Mouse (Mus musculus): ENCODE measurements around the gene Isy1. TPM values are rescaled to one million over a fixed set of nuclear protein-coding genes. Genes with fewer than 3 reads are reported as not detected.
"Not testable (repeated sequence)": the region's sequence is repeated elsewhere in the genome, so short reads cannot be mapped to it uniquely, and the experiment has no call there.

Gene Isy1
- polyA plus RNA-seq, 1 experiment from 2014 or later = 54.2 TPM

GRCm38 (mm10) chr6:87784033-87784432 lies 54.6 kb downstream of the Isy1 start:
- H3K9ac ChIP-seq (replicated peaks) = no peak overlapping the region
- no peak overlapping the region for H3K27ac ChIP-seq (replicated peaks)
- no peaks in the 10 kb centered on the region for H3K36me3 ChIP-seq
- H3K4me3 ChIP-seq = no peak overlapping the region
- 85% methylated on average over 8 of the region's 8 CpGs for WGBS
- H3K4me2 ChIP-seq (replicated peaks) = no peak overlapping the region
- H3K27me3 ChIP-seq = no peaks in the 10 kb centered on the region
- no peak for ATAC-seq (ENCODE audit: low FRiP score, low read depth)
- H3K4me1 ChIP-seq = peaks cover 3% of the 10 kb centered on the region; the same call in 1 of the 2 replicates
- no peaks in the 10 kb centered on the region for H3K9me3 ChIP-seq

DNA sequence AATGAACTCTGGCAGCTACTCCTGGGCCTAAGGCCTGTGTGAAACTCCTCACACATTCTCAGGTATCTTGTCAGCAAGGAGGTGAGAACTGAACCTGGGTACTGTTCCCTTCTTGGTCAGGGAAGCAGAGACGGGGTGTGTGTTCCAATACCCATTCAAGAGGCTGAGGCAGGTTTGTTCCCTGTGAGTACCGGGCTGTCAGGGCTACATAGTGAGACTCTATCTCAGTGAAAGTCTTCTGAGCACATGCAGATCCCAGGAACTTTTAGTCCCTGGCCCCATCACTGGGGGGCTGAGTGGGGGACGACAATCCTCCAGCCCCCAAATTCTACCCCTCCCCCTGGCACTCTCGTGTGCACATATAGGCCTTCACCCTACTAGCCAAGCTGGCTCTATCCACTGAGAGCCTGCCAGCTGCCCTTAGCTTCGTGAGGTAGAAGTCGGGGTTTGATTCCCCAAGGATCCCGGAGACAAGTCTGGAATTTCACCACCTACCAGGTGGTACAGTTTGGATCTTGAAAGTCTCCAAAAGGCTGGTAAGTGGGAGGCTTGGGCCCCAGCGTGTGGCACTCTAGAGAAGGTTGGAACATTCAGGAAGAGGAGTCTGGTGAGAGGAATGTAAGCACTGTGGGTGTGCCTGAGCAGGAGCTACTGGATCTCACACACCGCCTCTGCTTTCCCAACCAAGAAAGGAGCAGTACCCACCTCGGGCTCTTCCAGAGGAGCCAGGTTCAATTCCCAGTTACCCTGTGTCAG lies 57.9 kb downstream of the Isy1 start:
- 86% methylated on average over 10 of the region's 10 CpGs for WGBS
- Histone ChIP-seq H3K4me2 (replicated peaks) (no peak overlapping the region), H3K36me3 (no peaks in the 10 kb centered on the region), H3K27ac (replicated peaks) (no peak overlapping the region), H3K9ac (replicated peaks) (no peak overlapping the region), H3K4me1 (no peaks in the 10 kb centered on the region), H3K4me3 (no peak overlapping the region), H3K27me3 (no peaks in the 10 kb centered on the region), H3K9me3 (no peaks in the 10 kb centered on the region)
- no peak for ATAC-seq (ENCODE audit: low FRiP score, low read depth)

- Histone ChIP-seq H3K4me2 (replicated peaks) (no peak overlapping the region), H3K4me1 (no peaks in the 10 kb centered on the region), H3K36me3 (no peaks in the 10 kb centered on the region), H3K9ac (replicated peaks) (no peak overlapping the region), H3K27ac (replicated peaks) (no peak overlapping the region), H3K4me3 (no peak overlapping the region), H3K9me3 (no peaks in the 10 kb centered on the region), H3K27me3 (no peaks in the 10 kb centered on the region)
- WGBS = 81% methylated on average over 11 of the region's 11 CpGs
- ATAC-seq (ENCODE audit: low FRiP score, low read depth) = no peak
These were observed 59.1 kb downstream of the Isy1 start for GRCm38 (mm10) chr6:87779174-87780165.

DNA sequence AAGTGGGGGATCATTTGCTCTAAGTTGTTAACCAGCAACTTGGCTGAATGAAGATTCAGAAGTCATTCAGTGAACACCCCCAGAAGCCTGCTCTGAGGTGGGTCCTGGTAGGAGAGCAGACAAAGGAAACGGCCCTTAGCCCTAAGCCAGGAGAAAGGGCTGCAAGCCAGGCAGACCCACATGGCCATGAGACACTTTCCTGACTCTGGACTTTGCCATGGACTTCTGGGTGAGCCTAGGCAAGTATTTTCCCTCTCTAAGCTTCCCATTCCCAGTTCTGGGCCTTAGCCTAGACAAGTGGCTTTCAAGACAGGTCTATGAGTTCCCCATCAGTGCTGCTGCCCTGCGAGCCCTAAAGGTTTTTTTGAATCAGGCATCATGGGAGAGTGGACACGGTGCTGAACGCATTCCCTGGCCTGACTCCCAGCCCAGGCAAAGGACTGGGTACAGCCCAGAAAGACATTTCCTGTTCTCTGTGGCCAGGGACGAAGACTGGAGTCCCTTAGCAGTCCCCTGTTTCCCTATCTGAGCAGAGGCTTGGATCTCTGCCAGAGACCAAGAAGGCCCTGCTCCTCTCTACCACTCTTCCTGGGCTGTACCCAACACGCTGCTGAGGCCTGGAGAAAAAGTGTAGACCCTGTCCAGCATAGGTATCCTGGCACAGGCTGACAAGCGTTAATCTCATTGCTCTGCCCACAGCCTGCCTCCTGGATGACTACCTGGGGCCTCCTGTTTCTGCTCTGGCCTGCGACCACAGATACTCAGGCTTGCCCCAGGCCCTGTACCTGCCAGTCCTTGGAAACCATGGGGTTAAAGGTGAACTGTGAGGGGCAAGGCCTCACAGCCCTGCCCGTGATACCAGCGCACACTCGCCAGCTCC lies 60.1 kb downstream of the Isy1 start:
- no peak overlapping the region for H3K9ac ChIP-seq (replicated peaks)
- H3K9me3 ChIP-seq = no peaks in the 10 kb centered on the region
- H3K4me3 ChIP-seq = no peak overlapping the region
- 79% methylated on average over 11 of the region's 11 CpGs for WGBS
- H3K27ac ChIP-seq (replicated peaks) = no peak overlapping the region
- ATAC-seq (ENCODE audit: low FRiP score, low read depth) = no peak
- H3K27me3 ChIP-seq = no peaks in the 10 kb centered on the region
- no peak overlapping the region for H3K4me2 ChIP-seq (replicated peaks)
- no peaks in the 10 kb centered on the region for H3K4me1 ChIP-seq
- no peaks in the 10 kb centered on the region for H3K36me3 ChIP-seq

GRCm38 (mm10) chr6:87777842-87778241 lies 60.8 kb downstream of the Isy1 start, which contains the start of gene Gp9:
TSS of gene Gp9 (plus strand) at chr6:87778072.
- Histone ChIP-seq H3K4me3 (no peak within 1 kb of the TSS), H3K27ac (replicated peaks) (no peak within 1 kb of the TSS), H3K4me2 (replicated peaks) (no peak within 1 kb of the TSS), H3K36me3 (no peaks in the 10 kb centered on the region), H3K27me3 (no peaks in the 10 kb centered on the region), H3K9me3 (no peaks in the 10 kb centered on the region), H3K9ac (replicated peaks) (no peak within 1 kb of the TSS), H3K4me1 (no peaks in the 10 kb centered on the region)
- no peak for ATAC-seq (ENCODE audit: low FRiP score, low read depth)
- 92% methylated on average over 2 of the region's 2 CpGs for WGBS

GRCm38 (mm10) chr6:87776663-87777062 lies 61.9 kb downstream of the Isy1 start:
- H3K36me3 ChIP-seq = no peaks in the 10 kb centered on the region
- H3K9me3 ChIP-seq = no peaks in the 10 kb centered on the region
- H3K9ac ChIP-seq (replicated peaks) = no peak overlapping the region
- no peaks in the 10 kb centered on the region for H3K27me3 ChIP-seq
- no peak overlapping the region for H3K27ac ChIP-seq (replicated peaks)
- H3K4me1 ChIP-seq = no peaks in the 10 kb centered on the region
- no peak for ATAC-seq (ENCODE audit: low FRiP score, low read depth)
- 83% methylated on average over 1 of the region's 1 CpGs for WGBS
- no peak overlapping the region for H3K4me2 ChIP-seq (replicated peaks)
- H3K4me3 ChIP-seq = no peak overlapping the region

- no peaks in the 10 kb centered on the region for H3K9me3 ChIP-seq
- no peak overlapping the region for H3K27ac ChIP-seq (replicated peaks)
- no peaks in the 10 kb centered on the region for H3K4me1 ChIP-seq
- WGBS = 79% methylated on average over 3 of the region's 3 CpGs
- no peak overlapping the region for H3K4me2 ChIP-seq (replicated peaks)
- H3K27me3 ChIP-seq = no peaks in the 10 kb centered on the region
- H3K36me3 ChIP-seq = no peaks in the 10 kb centered on the region
- H3K9ac ChIP-seq (replicated peaks) = no peak overlapping the region
- no peak for ATAC-seq (ENCODE audit: low FRiP score, low read depth)
- H3K4me3 ChIP-seq = no peak overlapping the region
These were observed 62.9 kb downstream of the Isy1 start for GRCm38 (mm10) chr6:87775588-87776245.

GRCm38 (mm10) chr6:87774909-87775308 lies 63.7 kb downstream of the Isy1 start:
- Histone ChIP-seq H3K4me3 (no peak overlapping the region), H3K4me2 (replicated peaks) (no peak overlapping the region), H3K9me3 (no peaks in the 10 kb centered on the region), H3K4me1 (no peaks in the 10 kb centered on the region), H3K36me3 (no peaks in the 10 kb centered on the region), H3K27ac (replicated peaks) (no peak overlapping the region), H3K9ac (replicated peaks) (no peak overlapping the region), H3K27me3 (no peaks in the 10 kb centered on the region)
- 88% methylated on average over 9 of the region's 9 CpGs for WGBS
- no peak for ATAC-seq (ENCODE audit: low FRiP score, low read depth)

- Histone ChIP-seq H3K27ac (replicated peaks) (no peak overlapping the region), H3K4me3 (no peak overlapping the region), H3K27me3 (no peaks in the 10 kb centered on the region), H3K9me3 (no peaks in the 10 kb centered on the region), H3K4me2 (replicated peaks) (no peak overlapping the region), H3K36me3 (no peaks in the 10 kb centered on the region), H3K9ac (replicated peaks) (no peak overlapping the region), H3K4me1 (no peaks in the 10 kb centered on the region)
- no peak for ATAC-seq (ENCODE audit: low FRiP score, low read depth)
- WGBS = 67% methylated on average over 1 of the region's 1 CpGs
These were observed 64.1 kb downstream of the Isy1 start for GRCm38 (mm10) chr6:87774466-87774865.

DNA sequence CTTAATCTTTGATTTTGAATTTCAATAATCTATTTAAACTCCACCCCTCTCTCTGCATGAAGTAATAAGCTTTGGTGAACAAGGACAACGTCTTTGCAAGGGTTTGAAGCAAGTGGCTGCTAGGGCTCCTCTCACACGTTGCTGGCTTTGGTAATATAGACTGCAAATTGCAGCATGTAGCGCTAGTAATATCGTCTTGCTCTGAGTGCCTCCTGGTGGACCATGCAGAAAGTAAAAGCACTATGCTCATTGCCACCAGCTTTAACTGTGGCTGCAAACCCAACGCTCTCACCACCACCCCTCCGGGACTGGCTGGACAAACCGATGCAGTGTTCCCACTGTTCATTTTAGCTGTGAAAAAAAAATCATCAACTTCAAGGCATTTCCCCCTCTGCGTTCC lies 68.0 kb downstream of the Isy1 start:
- Histone ChIP-seq H3K27me3 (no peaks in the 10 kb centered on the region), H3K27ac (replicated peaks) (no peak overlapping the region), H3K9ac (replicated peaks) (no peak overlapping the region), H3K4me3 (no peak overlapping the region), H3K4me2 (replicated peaks) (no peak overlapping the region), H3K4me1 (no peaks in the 10 kb centered on the region), H3K9me3 (peaks cover 6% of the 10 kb centered on the region; the same call in 1 of the 2 replicates), H3K36me3 (no peaks in the 10 kb centered on the region)
- ATAC-seq (ENCODE audit: low FRiP score, low read depth) = no peak
- WGBS = 63% methylated on average over 8 of the region's 8 CpGs

- H3K9ac ChIP-seq (replicated peaks); H3K4me1 ChIP-seq; H3K27me3 ChIP-seq; H3K36me3 ChIP-seq; H3K9me3 ChIP-seq; ATAC-seq (ENCODE audit: low FRiP score, low read depth); H3K27ac ChIP-seq (replicated peaks); H3K4me2 ChIP-seq (replicated peaks); H3K4me3 ChIP-seq: not testable (repeated sequence)
- WGBS = 88% methylated on average over 2 of the region's 2 CpGs
These were observed 74.3 kb downstream of the Isy1 start for GRCm38 (mm10) chr6:87764296-87764695.
